Mouse (Mus musculus) limb, embryonic 12.5 days (tissue): Measurements from ENCODE around the gene Skp2. TPM values are rescaled to one million over a fixed set of nuclear protein-coding genes. Genes with fewer than 3 reads are reported as not detected.

Experiments
- ATAC-seq: fragments of 200-750 bp; cut with Nextera tagmentation; 2 replicates; pipeline ENCODE4 v1.8.0; 2017; ENCODE audit warnings: low read depth, moderate TSS enrichment; ENCODE audit not compliant: insufficient number of reproducible peaks, insufficient read depth, low FRiP score, low TSS enrichment
- H3K27ac ChIP-seq: fragments of 300-500 bp; sonication (generic); 2 replicates; pipeline ENCODE4 v1.5.1; 2016; ENCODE audit warnings: mild to moderate bottlenecking, moderate library complexity
- H3K27me3 ChIP-seq: fragments of 300-500 bp; sonication (generic); 2 replicates; pipeline ENCODE4 v1.6.1; 2016; ENCODE audit warnings: mild to moderate bottlenecking, moderate library complexity
- H3K36me3 ChIP-seq: fragments of 300-500 bp; sonication (generic); 2 replicates; pipeline ENCODE4 v1.6.1; 2016; ENCODE audit warnings: mild to moderate bottlenecking, moderate library complexity
- H3K4me1 ChIP-seq: fragments of 300-500 bp; sonication (generic); replicated peaks from 2 replicates; pipeline ENCODE4 v1.6.1; 2016
- H3K4me2 ChIP-seq: fragments of 300-500 bp; sonication (generic); 2 replicates; pipeline ENCODE4 v1.6.1; 2016; ENCODE audit warnings: mild to moderate bottlenecking, moderate library complexity
- H3K4me3 ChIP-seq: fragments of 300-500 bp; sonication (generic); replicated peaks from 2 replicates; pipeline ENCODE4 v1.5.1; 2016; ENCODE audit warnings: mild to moderate bottlenecking
- H3K9ac ChIP-seq: fragments of 300-500 bp; sonication (generic); replicated peaks from 2 replicates; pipeline ENCODE4 v1.6.1; 2016; ENCODE audit warnings: mild to moderate bottlenecking, moderate library complexity
- H3K9me3 ChIP-seq: fragments of 300-500 bp; sonication (generic); 2 replicates; pipeline ENCODE4 v1.6.1; 2016; ENCODE audit warnings: mild to moderate bottlenecking, moderate library complexity
- WGBS: fragments of 180-500 bp; shearing (Covaris S2); methylation state at CpG from one replicate; pipeline ENCODE4 v1.1.7; 2016; 5-methylcytosine and 5-hydroxymethylcytosine counted together
- polyA plus RNA-seq: library from polyadenylated mRNA; unstranded; fragments of >200 nt; fragmentation: Nextera tagmentation; extraction: Ambion mirVana; gene quantifications from 2 replicates; pipeline ENCODE4 v1.2.1, GENCODE M21; 2016

The Skp2 gene
- polyA plus RNA-seq, 1 experiment from 2014 or later = 139 TPM

- no peaks in the 10 kb centered on the region for H3K9me3 ChIP-seq
- no peak for ATAC-seq
- no peak overlapping the region for H3K9ac ChIP-seq
- H3K27ac ChIP-seq = no peak overlapping the region
- no peak overlapping the region for H3K4me3 ChIP-seq
- H3K27me3 ChIP-seq = no peaks in the 10 kb centered on the region
- H3K4me2 ChIP-seq = no peak overlapping the region
- peaks cover 63% of the 10 kb centered on the region for H3K36me3 ChIP-seq
- WGBS = 75% methylated on average over 8 of the region's 8 CpGs
- no peaks in the 10 kb centered on the region for H3K4me1 ChIP-seq
Measured at GRCm38 (mm10) chr15:9088683-9089072, 66.5 kb downstream of the Skp2 start.

- no peak overlapping the region for H3K27ac ChIP-seq
- no peak overlapping the region for H3K9ac ChIP-seq
- H3K27me3 ChIP-seq = no peaks in the 10 kb centered on the region
- H3K9me3 ChIP-seq = no peaks in the 10 kb centered on the region
- WGBS = 92% methylated on average over 17 of the region's 17 CpGs
- peaks cover 57% of the 10 kb centered on the region for H3K36me3 ChIP-seq
- no peak overlapping the region for H3K4me3 ChIP-seq
- H3K4me2 ChIP-seq = no peak overlapping the region
- H3K4me1 ChIP-seq = no peaks in the 10 kb centered on the region
- ATAC-seq = no peak
Measured at GRCm38 (mm10) chr15:9087895-9088682, 67.1 kb downstream of the Skp2 start.

- Histone ChIP-seq H3K27me3 (no peaks in the 10 kb centered on the region), H3K9me3 (no peaks in the 10 kb centered on the region), H3K4me1 (no peaks in the 10 kb centered on the region), H3K4me3 (no peak overlapping the region), H3K4me2 (no peak overlapping the region), H3K9ac (no peak overlapping the region), H3K36me3 (peaks cover 51% of the 10 kb centered on the region), H3K27ac (no peak overlapping the region)
- WGBS = 83% methylated on average over 5 of the region's 5 CpGs
- no peak for ATAC-seq
Measured at GRCm38 (mm10) chr15:9087421-9087820, 67.8 kb downstream of the Skp2 start.

GRCm38 (mm10) chr15:9086813-9087212 is 68.4 kb downstream of the Skp2 start:
- Histone ChIP-seq H3K9me3 (no peaks in the 10 kb centered on the region), H3K27ac (no peak overlapping the region), H3K36me3 (peaks cover 49% of the 10 kb centered on the region), H3K9ac (no peak overlapping the region), H3K4me1 (no peaks in the 10 kb centered on the region), H3K27me3 (no peaks in the 10 kb centered on the region), H3K4me2 (no peak overlapping the region), H3K4me3 (no peak overlapping the region)
- WGBS = 82% methylated on average over 11 of the region's 11 CpGs
- ATAC-seq = no peak

GRCm38 (mm10) chr15:9082753-9083152 is 72.5 kb downstream of the Skp2 start:
- H3K9me3 ChIP-seq = no peaks in the 10 kb centered on the region
- H3K36me3 ChIP-seq = peaks cover 27% of the 10 kb centered on the region
- H3K27me3 ChIP-seq = no peaks in the 10 kb centered on the region
- WGBS = 90% methylated on average over 9 of the region's 9 CpGs
- no peak overlapping the region for H3K4me3 ChIP-seq
- no peak overlapping the region for H3K9ac ChIP-seq
- H3K4me1 ChIP-seq = peaks cover 8% of the 10 kb centered on the region
- no peak overlapping the region for H3K4me2 ChIP-seq
- no peak overlapping the region for H3K27ac ChIP-seq
- ATAC-seq = no peak

- ATAC-seq = no peak
- H3K27ac ChIP-seq = no peak overlapping the region
- no peak overlapping the region for H3K4me3 ChIP-seq
- H3K9me3 ChIP-seq = no peaks in the 10 kb centered on the region
- H3K36me3 ChIP-seq = peaks cover 15% of the 10 kb centered on the region
- peaks cover 8% of the 10 kb centered on the region for H3K4me1 ChIP-seq
- no peak overlapping the region for H3K9ac ChIP-seq
- no peak overlapping the region for H3K4me2 ChIP-seq
- H3K27me3 ChIP-seq = no peaks in the 10 kb centered on the region
- WGBS = 87% methylated on average over 3 of the region's 3 CpGs
Measured at GRCm38 (mm10) chr15:9081294-9081693, 73.9 kb downstream of the Skp2 start.

GRCm38 (mm10) chr15:9080206-9080605 is 75.0 kb downstream of the Skp2 start:
- Histone ChIP-seq H3K9ac (no peak overlapping the region), H3K4me1 (peaks cover 14% of the 10 kb centered on the region), H3K27ac (no peak overlapping the region), H3K36me3 (peaks cover 5% of the 10 kb centered on the region), H3K4me3 (no peak overlapping the region), H3K27me3 (no peaks in the 10 kb centered on the region), H3K4me2 (no peak overlapping the region), H3K9me3 (no peaks in the 10 kb centered on the region)
- 74% methylated on average over 4 of the region's 4 CpGs for WGBS
- no peak for ATAC-seq

GRCm38 (mm10) chr15:9079626-9080025 is 75.6 kb downstream of the Skp2 start:
- ATAC-seq = no peak
- WGBS = 58% methylated on average over 5 of the region's 5 CpGs
- no peaks in the 10 kb centered on the region for H3K27me3 ChIP-seq
- H3K4me1 ChIP-seq = peaks cover 19% of the 10 kb centered on the region
- H3K9me3 ChIP-seq = no peaks in the 10 kb centered on the region
- no peak overlapping the region for H3K27ac ChIP-seq
- peaks cover 5% of the 10 kb centered on the region; the same call in 1 of the 2 replicates for H3K36me3 ChIP-seq
- no peak overlapping the region for H3K9ac ChIP-seq
- H3K4me2 ChIP-seq = no peak overlapping the region
- no peak overlapping the region for H3K4me3 ChIP-seq

GRCm38 (mm10) chr15:9078481-9079300 is 76.5 kb downstream of the Skp2 start:
- peak overlapping the region; percentile 67 for H3K27ac ChIP-seq
- WGBS = 79% methylated on average over 12 of the region's 12 CpGs
- no peak for ATAC-seq
- H3K4me1 ChIP-seq = peaks cover 27% of the 10 kb centered on the region
- H3K4me2 ChIP-seq = no peak overlapping the region
- no peak overlapping the region for H3K9ac ChIP-seq
- H3K36me3 ChIP-seq = no peaks in the 10 kb centered on the region
- no peak overlapping the region for H3K4me3 ChIP-seq
- no peaks in the 10 kb centered on the region for H3K9me3 ChIP-seq
- H3K27me3 ChIP-seq = no peaks in the 10 kb centered on the region

- no peak overlapping the region for H3K9ac ChIP-seq
- ATAC-seq = no peak
Measured at GRCm38 (mm10) chr15:9075608-9076200, 79.5 kb downstream of the Skp2 start.

GRCm38 (mm10) chr15:9074671-9075070 is 80.6 kb downstream of the Skp2 start:
- Histone ChIP-seq H3K9ac (no peak overlapping the region), H3K27me3 (no peaks in the 10 kb centered on the region), H3K9me3 (no peaks in the 10 kb centered on the region), H3K4me2 (0 out of 2 replicates have a peak overlapping the region, but pooled peaks have one; percentile 10), H3K36me3 (no peaks in the 10 kb centered on the region), H3K4me1 (peaks cover 48% of the 10 kb centered on the region), H3K4me3 (no peak overlapping the region), H3K27ac (no peak overlapping the region)
- no peak for ATAC-seq
- WGBS = 27% methylated on average over 4 of the region's 4 CpGs

More at GRCm38 (mm10) chr15:9075608-9076200, 79.5 kb downstream of the Skp2 start:
- Histone ChIP-seq H3K27ac (no peak overlapping the region), H3K36me3 (no peaks in the 10 kb centered on the region), H3K4me3 (no peak overlapping the region), H3K4me1 (peaks cover 40% of the 10 kb centered on the region), H3K4me2 (no peak overlapping the region), H3K27me3 (no peaks in the 10 kb centered on the region), H3K9me3 (no peaks in the 10 kb centered on the region)
- 69% methylated on average over 14 of the region's 14 CpGs for WGBS
